Mouse (Mus musculus) liver, adult (tissue): ENCODE data around the gene N4bp1.

Experiments
- GATA4 ChIP-seq: IDR thresholded peaks from 2 replicates; pipeline ENCODE4 v1.6.1; 2014; ENCODE audit warnings: mild to moderate bottlenecking, low read length; ENCODE audit not compliant: insufficient replicate concordance

The N4bp1 gene

DNA sequence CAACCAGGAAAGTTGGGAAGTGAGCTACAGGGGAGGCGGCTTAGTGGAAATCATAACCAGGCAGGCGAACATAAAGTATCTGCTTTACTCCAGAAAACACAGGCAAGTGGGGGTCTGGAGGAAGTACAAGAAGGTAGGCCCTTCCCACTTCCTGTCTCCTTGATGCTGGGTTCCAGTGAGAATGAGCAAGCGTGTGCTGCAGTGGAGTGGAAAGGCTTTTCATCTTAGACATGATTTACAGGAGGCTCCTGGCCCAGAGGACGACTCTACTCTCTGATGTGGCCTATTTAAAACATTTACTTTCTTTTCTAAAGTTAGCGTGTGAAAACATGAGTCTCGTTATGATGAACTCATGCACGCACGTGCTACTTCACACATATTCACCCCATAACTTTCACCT, 105.9 kb downstream of the N4bp1 start:
- TF ChIP-seq GATA4 = no peak

DNA sequence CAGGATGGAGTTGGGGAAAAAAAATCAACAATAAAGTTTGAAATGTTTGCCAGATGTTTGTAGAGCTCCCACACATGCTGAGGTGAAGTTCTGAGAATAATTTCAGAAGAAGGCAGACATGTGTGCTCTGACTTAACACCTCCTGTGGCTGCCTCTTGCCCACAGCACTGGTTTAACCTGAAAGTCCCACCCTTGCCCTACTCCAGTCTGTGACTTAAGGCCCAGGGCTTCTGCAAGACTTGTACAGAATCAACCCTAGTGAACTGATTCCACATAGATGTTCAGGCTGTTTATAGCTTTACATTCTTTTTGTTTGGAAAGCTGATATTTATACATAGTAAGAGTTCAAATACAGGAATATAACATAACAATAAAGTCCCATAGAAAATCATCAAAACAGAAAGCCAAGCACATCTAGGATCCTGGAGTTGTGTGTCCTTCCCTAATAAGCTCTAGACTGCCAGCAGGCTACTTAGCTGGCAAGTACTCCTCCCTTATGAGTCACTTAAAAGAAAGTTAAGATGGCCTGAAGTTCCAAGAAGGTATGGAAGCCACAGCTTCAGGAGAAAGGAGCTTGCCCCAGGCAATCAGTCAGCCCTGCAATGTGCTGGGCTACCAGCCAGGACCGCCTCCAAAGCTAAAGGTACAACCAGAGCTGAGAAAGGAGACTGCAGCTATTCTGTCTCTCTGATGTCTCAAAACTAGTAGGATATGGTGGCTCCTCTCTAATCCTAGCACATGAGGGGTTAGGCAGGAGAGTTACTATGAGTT, 114.9 kb downstream of the N4bp1 start:
- no peak for TF ChIP-seq GATA4

DNA sequence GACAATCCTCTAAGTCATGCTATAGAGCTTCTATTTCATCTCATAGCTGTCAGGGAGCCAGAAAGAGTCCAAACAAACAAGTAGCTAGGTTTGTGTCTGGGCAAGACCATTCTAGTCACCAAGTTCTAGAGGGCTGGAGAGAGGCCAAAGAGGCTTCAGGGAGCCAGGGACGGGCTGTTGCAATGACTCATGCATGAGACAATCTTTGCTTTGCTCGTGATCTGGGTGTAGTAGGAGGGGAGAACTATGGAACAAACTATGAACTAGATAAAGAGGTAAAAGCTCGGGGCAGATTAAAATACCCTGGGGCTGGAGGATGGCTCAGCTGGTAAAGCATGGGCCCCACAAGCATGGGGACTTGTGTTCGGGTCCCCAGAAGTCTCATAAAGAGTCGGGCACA, 116.6 kb downstream of the N4bp1 start:
- no peak for TF ChIP-seq GATA4

DNA sequence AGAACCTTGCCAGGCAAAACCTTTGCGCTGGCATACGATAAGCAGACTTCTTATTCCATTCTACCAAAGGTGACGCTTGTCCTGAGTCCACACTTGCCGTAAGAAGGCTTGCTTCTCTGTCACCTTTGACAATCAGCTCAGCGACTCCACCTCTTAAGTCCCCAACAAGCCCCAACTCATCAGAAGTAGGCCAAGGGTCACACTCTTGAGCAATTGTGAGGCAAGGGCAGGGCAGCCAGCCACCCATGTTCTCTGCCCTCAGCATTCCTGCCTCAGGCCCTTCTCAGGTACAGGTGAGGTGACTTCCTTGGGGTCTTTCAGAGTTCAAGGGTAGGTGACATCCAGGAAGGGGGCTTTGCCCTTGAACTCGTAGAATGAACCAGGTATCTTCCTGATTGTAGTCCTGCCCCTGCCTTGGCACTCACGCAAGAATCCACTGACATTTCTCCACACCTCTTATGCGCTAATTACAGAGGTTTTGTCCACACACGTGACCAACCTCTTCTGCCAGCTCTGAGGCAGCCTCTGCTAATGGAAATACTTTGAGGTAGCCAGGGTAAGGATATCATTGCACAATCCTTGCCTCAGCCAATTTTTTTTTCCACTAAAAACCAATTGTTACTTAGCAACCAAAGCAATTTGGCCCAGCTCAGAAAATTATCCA, 118.4 kb downstream of the N4bp1 start:
- no peak for TF ChIP-seq GATA4

DNA sequence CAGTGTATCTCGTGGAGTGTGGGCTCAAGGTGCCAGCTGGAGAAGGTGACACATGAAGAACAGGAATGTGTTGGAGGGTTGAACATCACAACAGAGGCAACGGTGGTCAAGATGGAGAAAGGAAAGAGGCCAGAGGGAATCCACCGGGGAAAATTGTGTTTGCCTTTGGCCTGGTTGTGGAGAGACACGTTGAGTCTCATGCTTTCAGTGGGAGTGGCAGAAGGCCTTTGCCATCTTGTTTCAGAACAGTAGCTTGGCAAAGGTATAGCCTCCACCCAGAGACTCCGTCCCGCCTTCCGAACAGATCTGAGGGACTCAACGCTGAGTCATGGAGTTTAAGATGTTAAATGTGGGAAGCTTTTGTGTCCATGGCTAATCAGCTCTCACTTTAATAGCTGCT, 119.4 kb downstream of the N4bp1 start:
- TF ChIP-seq GATA4 = no peak

DNA sequence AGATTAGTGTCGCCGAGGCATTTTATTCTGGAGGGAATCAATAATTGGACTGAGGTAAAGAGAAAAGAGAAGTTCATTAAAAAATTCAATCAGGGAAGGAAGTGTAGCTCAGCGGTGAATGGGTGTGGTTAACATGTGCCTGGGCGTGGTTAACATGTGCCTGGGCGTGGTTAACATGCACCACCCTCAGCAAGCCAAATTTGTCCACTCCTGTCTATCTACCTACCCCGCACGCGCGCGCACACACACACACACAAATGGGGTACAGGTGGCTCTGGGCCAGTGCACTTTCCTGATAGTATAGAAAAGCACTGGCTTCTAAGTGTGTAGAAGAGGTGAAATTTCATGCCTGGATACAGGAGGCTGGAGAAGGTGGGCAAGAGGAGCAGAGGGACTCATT, 119.9 kb downstream of the N4bp1 start:
- TF ChIP-seq GATA4 = no peak

DNA sequence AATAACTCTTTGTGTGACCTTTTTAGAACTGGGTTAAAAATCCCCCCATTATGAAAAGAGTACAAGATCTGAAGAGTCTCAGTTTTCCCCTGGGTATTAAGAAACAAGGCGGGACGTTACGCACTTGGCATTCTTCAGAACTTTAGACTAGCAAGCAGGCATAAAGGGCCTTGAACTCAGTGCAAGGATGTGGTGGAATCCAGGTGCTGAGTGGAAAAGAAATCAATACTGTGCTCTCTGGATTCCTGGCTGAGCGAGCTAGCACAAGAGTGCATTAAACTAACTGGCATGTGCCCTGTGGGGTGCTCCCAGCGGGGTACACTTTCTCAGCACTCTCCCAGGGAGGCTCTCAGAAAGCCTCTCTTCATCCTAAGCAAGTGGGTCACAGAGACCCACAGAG, 122.3 kb downstream of the N4bp1 start:
- no peak for TF ChIP-seq GATA4

DNA sequence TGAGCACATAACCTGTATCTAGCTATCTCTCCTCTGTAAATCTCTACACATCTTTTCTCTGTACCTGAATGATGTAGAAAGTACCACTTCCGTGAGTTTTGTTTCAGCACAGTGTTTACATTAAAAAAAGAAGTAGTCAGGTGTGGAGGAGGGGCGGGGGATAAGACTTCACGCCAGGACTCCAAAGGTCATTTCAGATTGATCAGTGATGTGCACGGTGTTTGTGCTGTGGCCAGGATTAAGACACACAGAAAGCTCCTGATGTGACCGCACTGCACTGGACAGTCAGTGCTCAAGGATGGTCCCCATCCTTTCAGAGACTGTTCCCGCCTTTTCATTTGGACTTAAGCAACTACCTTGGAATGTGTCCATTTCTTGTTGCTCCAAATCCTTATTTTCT, 124.3 kb downstream of the N4bp1 start:
- TF ChIP-seq GATA4 = no peak

DNA sequence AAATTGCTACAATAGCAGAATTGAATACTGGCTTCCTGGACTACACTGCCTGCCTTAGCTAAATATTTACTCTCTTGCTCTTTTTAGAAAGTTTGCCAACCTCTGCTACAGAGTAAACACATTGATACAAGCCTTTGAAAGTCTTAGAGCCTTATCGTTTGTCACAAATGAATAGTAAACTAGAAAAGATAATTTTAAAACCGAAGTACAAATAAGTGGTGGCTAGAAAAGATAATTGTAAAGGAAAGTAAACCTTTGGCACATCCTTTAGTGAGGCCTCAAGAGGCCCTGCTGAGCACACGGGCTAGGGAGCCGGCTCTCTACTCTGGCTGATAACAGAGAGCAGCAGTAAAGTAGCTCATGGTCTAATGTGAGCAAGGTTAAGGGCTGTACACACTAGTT, 126.0 kb downstream of the N4bp1 start:
- no peak for TF ChIP-seq GATA4

DNA sequence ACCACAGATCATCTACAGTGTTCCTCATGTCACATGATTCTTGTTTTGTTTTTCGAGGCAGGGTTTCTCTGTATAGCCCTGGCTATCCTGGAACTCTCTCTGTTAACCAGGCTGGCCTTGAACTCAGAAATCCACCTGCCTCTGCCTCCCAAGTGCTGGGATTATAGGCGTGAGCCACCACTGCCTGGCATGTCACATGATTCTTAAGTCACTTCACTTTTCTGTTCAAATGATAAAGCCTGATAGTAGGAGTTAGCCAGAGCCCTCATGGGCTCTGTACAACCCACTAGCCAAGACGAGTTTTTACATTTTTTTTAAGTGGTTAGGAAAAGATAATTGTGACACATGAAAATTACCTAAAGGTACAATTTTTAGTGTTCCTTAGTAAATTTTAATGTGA, 126.4 kb downstream of the N4bp1 start:
- no peak for TF ChIP-seq GATA4
